Mouse (Mus musculus) ES-Bruce4 (cell line): ENCODE measurements around the gene Plpp2. TPM values are rescaled to one million over a fixed set of nuclear protein-coding genes. Genes with fewer than 3 reads are reported as not detected.

Experiments used
- H3K27ac ChIP-seq: 2 replicates; pipeline ENCODE4 v1.5.1; 2012; ENCODE audit warnings: low read length, inconsistent platforms; ENCODE audit not compliant: insufficient read depth
- H3K27me3 ChIP-seq: 2 replicates; pipeline ENCODE4 v1.6.1; 2012; ENCODE audit warnings: mild to moderate bottlenecking, low read length, inconsistent platforms; ENCODE audit not compliant: control insufficient read depth, poor library complexity, insufficient read depth, severe bottlenecking
- H3K36me3 ChIP-seq: 2 replicates; pipeline ENCODE4 v1.6.1; 2012; ENCODE audit warnings: inconsistent platforms, mild to moderate bottlenecking, low read length, moderate library complexity; ENCODE audit not compliant: control insufficient read depth, poor library complexity, insufficient read depth, severe bottlenecking
- H3K4me1 ChIP-seq: one replicate; pipeline ENCODE4 v1.8.1; 2011; ENCODE audit warnings: low read length; ENCODE audit not compliant: control insufficient read depth, insufficient read depth
- H3K4me3 ChIP-seq: 2 replicates; pipeline ENCODE4 v1.5.1; 2011; ENCODE audit warnings: low read depth, mild to moderate bottlenecking, low read length
- H3K9ac ChIP-seq: 2 replicates; pipeline ENCODE4 v1.6.1; 2012; ENCODE audit warnings: low read depth, mild to moderate bottlenecking, inconsistent platforms; ENCODE audit not compliant: poor library complexity, severe bottlenecking
- H3K9me3 ChIP-seq: replicated peaks from 2 replicates; pipeline ENCODE4 v1.6.1; 2012; ENCODE audit warnings: mild to moderate bottlenecking, low read length, inconsistent platforms; ENCODE audit not compliant: control insufficient read depth, poor library complexity, insufficient read depth, severe bottlenecking
- CTCF ChIP-seq: IDR thresholded peaks from one replicate; pipeline ENCODE4 v1.8.1; 2011; ENCODE audit warnings: low read depth, low read length
- EP300 ChIP-seq: IDR thresholded peaks from 2 replicates; pipeline ENCODE4 v1.6.1; 2011; ENCODE audit warnings: low read depth, low read length; ENCODE audit not compliant: insufficient read depth
- POLR2A ChIP-seq: IDR thresholded peaks from one replicate; pipeline ENCODE4 v1.8.1; 2011; ENCODE audit warnings: low read length; ENCODE audit not compliant: insufficient read depth
- polyA plus RNA-seq: library from polyadenylated mRNA; stranded (reverse); fragments of >200 nt; gene quantifications from 2 replicates; pipeline ENCODE4 v1.2.4, GENCODE M21; 2011; ENCODE audit warnings: low read depth; ENCODE audit not compliant: missing spikeins, insufficient read depth, insufficient read length

Gene Plpp2
- polyA plus RNA-seq: 16.6 and 16.7 TPM in 2 replicates

DNA sequence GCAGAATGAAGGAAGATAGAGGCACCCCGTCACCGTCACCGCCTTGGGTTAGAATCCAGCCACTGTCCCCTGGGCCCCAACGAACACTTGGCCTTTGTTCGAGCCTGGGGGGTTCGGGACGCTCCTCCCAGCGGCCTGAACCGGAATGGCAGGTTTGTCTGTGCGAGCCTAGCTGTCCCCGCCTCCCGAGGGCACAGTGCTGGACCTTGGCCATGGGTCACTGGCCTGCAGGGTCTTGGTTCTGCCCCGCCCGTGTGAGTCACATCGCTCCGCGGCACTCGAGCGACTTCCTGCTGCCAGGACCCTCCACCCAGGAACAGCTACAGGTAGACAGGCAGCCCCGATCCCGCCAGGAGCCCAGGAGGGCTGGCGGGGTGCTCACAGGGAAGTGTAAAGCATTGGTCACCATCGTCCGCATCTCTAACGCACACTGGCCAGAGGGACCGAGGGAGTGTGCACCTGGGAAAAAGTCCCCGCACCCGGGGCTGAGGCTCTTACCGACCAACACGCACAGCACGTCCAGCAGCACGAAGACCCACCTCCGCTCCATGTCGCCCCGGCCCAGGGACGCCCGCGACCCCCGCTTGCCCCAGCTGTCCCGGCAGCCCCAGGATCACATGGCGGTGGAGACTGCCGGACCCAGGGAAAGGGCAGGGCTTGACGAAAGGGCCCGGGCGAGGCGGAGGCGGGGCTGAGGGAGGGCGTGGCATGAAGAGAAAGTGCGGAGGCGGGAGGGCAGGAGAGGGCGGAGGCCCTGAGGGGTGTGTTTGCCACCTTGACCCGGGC, at the start of gene Plpp2:
TSS of gene Plpp2 (minus strand) at position 671 of the 786 bp plus-strand sequence.
- H3K9ac ChIP-seq: peak within 1 kb of the TSS; percentile 55
- no peaks in the 10 kb centered on the region for H3K27me3 ChIP-seq
- H3K9me3 ChIP-seq: no peaks in the 10 kb centered on the region
- H3K4me1 ChIP-seq: no peaks in the 10 kb centered on the region
- TF ChIP-seq CTCF (peak; percentile 35), EP300 (no peak)
- H3K4me3 ChIP-seq: peak within 1 kb of the TSS; percentile 66
- H3K36me3 ChIP-seq: no peaks in the 10 kb centered on the region
- no peak within 1 kb of the TSS for H3K27ac ChIP-seq

DNA sequence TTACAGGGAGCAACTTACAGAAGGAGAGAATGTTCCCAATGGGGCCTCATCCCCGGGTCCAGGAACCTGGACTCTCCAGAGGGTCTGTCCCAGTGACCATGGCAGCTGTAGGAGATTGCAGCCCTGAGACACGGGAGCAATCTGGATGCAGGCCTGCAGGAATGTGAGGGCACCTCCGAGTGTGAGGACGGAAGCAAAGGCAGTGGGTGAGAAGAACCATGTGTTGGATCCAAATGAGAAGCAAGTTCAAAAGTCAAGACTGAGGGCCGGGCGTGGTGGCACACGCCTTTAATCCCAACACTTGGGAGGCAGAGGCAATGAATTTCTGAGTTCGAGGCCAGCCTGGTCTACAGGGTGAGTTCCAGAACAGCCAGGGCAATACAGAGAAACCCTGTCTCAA, 47.9 kb upstream of the Plpp2 start:
- no peak overlapping the region for H3K4me3 ChIP-seq
- H3K27ac ChIP-seq: no peak overlapping the region
- H3K9me3 ChIP-seq: no peaks in the 10 kb centered on the region
- H3K4me1 ChIP-seq: no peaks in the 10 kb centered on the region
- H3K9ac ChIP-seq: no peak overlapping the region
- H3K27me3 ChIP-seq: no peaks in the 10 kb centered on the region
- H3K36me3 ChIP-seq: no peaks in the 10 kb centered on the region
- TF ChIP-seq CTCF (no peak), EP300 (no peak), POLR2A (no peak)

DNA sequence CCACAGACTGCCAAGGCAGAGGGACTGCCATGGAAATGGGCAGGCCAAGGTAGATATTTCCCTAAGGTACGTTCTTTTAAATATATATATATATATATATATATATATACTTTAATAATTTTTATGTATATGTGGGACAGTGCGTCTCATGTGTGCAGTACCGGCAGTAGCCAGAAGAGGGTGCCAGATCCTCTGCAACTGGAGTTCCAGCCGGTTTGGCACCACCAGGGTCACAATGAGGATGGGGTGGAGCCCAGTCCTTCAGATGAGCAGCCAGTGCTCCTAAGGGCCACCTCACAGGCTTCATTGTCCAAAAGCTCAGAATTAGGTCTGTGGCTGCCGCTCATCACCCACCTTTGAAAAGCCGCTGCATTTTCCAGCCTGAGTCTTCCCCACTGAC, 47.2 kb upstream of the Plpp2 start:
- no peaks in the 10 kb centered on the region for H3K36me3 ChIP-seq
- no peak overlapping the region for H3K9ac ChIP-seq
- no peak overlapping the region for H3K4me3 ChIP-seq
- no peaks in the 10 kb centered on the region for H3K4me1 ChIP-seq
- no peaks in the 10 kb centered on the region for H3K9me3 ChIP-seq
- TF ChIP-seq CTCF (peak; percentile 83), EP300 (0 out of 2 replicates have a peak, but pooled peaks have one; percentile 6), POLR2A (no peak)
- no peak overlapping the region for H3K27ac ChIP-seq
- no peaks in the 10 kb centered on the region for H3K27me3 ChIP-seq

DNA sequence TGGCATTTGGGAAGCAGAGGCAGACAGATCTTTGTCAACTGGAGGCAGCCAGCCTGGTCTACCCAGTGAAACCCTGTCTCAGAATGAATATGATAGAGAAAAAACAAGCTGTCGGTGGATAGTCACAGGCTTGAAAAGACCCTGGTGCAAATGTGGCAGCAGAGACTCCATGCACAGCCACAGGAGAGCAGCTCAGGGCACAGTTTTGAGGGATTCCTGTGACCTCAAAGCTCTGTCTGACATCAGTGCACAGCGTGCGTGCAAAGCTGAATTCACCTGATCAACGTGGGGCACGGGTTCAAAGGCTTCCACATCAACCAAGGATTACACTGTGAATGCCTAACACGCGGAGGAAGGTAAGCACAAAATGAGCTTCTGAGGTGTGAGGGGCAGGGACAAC, 46.8 kb upstream of the Plpp2 start:
- H3K4me3 ChIP-seq: no peak overlapping the region
- no peak overlapping the region for H3K9ac ChIP-seq
- TF ChIP-seq CTCF (no peak), EP300 (no peak), POLR2A (no peak)
- no peaks in the 10 kb centered on the region for H3K27me3 ChIP-seq
- H3K27ac ChIP-seq: no peak overlapping the region
- H3K4me1 ChIP-seq: no peaks in the 10 kb centered on the region
- H3K36me3 ChIP-seq: no peaks in the 10 kb centered on the region
- H3K9me3 ChIP-seq: no peaks in the 10 kb centered on the region

DNA sequence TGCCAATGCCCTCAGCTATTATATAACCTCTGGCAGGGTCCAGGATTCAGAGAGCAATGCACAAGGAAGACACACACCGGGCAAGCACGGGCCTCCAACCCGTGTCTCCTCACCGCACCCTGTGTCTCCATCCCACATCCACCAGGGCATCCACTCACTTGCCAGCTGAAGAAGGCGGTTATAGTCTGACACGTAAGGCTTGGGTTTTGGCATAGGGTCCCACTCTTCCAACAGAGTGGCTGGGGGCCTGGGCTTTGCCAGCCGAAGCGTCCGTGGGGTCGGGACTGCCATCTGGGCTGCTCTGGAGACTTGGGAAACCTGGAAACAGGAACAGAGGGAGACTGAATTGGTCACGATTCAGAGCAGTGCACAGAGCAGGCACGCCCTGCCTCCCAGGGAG, 46.2 kb upstream of the Plpp2 start:
- no peak for TF ChIP-seq EP300
- TF ChIP-seq CTCF: no peak
- no peak for TF ChIP-seq POLR2A
- Histone ChIP-seq H3K4me3 (0 out of 2 replicates have a peak overlapping the region, but pooled peaks have one; percentile 3), H3K9ac (no peak overlapping the region), H3K27ac (no peak overlapping the region), H3K27me3 (no peaks in the 10 kb centered on the region), H3K4me1 (no peaks in the 10 kb centered on the region), H3K36me3 (no peaks in the 10 kb centered on the region), H3K9me3 (no peaks in the 10 kb centered on the region)

DNA sequence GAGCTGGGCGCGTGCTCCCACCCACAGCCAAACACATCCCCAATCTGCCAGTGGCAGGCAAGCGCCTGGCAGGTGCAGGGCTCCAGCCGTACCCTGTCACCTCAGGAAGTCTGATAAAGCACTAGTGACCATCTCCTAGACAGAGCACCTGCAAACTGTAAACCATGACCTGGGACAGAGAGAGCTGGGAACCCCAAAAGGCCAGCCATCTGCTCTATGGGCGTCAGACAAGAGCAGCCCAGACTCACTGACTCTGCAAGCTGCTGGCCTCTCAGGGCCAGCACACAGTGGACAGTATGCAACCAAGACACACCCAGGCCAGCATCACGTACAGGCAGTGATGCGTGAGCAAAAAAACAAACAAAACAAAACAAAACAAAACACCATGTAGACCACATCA, 45.3 kb upstream of the Plpp2 start:
- no peaks in the 10 kb centered on the region for H3K27me3 ChIP-seq

More for the DNA sequence above, 45.3 kb upstream of the Plpp2 start:
- Histone ChIP-seq H3K4me3 (no peak overlapping the region), H3K27ac (no peak overlapping the region), H3K36me3 (no peaks in the 10 kb centered on the region), H3K9me3 (no peaks in the 10 kb centered on the region), H3K9ac (no peak overlapping the region), H3K4me1 (no peaks in the 10 kb centered on the region)
- TF ChIP-seq POLR2A (no peak), EP300 (no peak), CTCF (no peak)
